Mouse (Mus musculus): ENCODE results near the gene Trim2. TPM values are rescaled to one million over a fixed set of nuclear protein-coding genes. Genes with fewer than 3 reads are reported as not detected.
A peak's percentile ranks its signal among the peaks of the same experiment; 100 is the strongest.

Gene Trim2
- polyA plus RNA-seq, 1 experiment from 2014 or later, result 25.5 TPM

- whole genome bisulfite sequencing, result 92% methylated on average over 9 of the region's 9 CpGs
- Histone ChIP-seq H3K36me3 (peaks cover 10% of the 10 kb centered on the region; the same call in 1 of the 2 replicates), H3K27me3 (no peaks in the 10 kb centered on the region), H3K27ac (no peak overlapping the region), H3K4me3 (no peak overlapping the region), H3K9me3 (no peaks in the 10 kb centered on the region), H3K4me1 (peaks cover 4% of the 10 kb centered on the region; the same call in 1 of the 2 replicates), H3K4me2 (no peak overlapping the region), H3K9ac (no peak overlapping the region)
- no peak for ATAC-seq (ENCODE audit: insufficient number of reproducible peaks, insufficient read depth, low FRiP score, low TSS enrichment, low read depth)
Measured at GRCm38 (mm10) chr3:84199516-84199915, 107.2 kb downstream of the Trim2 start.

- WGBS, result 91% methylated on average over 3 of the region's 3 CpGs
- Histone ChIP-seq H3K27ac (no peak overlapping the region), H3K4me2 (no peak overlapping the region), H3K9me3 (no peaks in the 10 kb centered on the region), H3K27me3 (no peaks in the 10 kb centered on the region), H3K9ac (no peak overlapping the region), H3K36me3 (peaks cover 10% of the 10 kb centered on the region; the same call in 1 of the 2 replicates), H3K4me3 (no peak overlapping the region), H3K4me1 (peaks cover 7% of the 10 kb centered on the region; the same call in 1 of the 2 replicates)
- no peak for ATAC-seq (ENCODE audit: insufficient number of reproducible peaks, insufficient read depth, low FRiP score, low TSS enrichment, low read depth)
Measured at GRCm38 (mm10) chr3:84198229-84198628, 108.4 kb downstream of the Trim2 start.

- peaks cover 22% of the 10 kb centered on the region; the same call in 1 of the 2 replicates for H3K4me1 ChIP-seq
Measured at GRCm38 (mm10) chr3:84193881-84194280, 112.8 kb downstream of the Trim2 start.

GRCm38 (mm10) chr3:84191141-84191881, 115.4 kb downstream of the Trim2 start:
- Histone ChIP-seq H3K4me1 (peaks cover 22% of the 10 kb centered on the region; the same call in 1 of the 2 replicates), H3K36me3 (peaks cover 18% of the 10 kb centered on the region), H3K4me3 (peak overlapping the region; percentile 35), H3K27ac (peak overlapping the region; percentile 48), H3K4me2 (peak overlapping the region; percentile 57), H3K27me3 (peaks cover 17% of the 10 kb centered on the region), H3K9ac (peak overlapping the region; percentile 49), H3K9me3 (no peaks in the 10 kb centered on the region)
- no peak for ATAC-seq (ENCODE audit: insufficient number of reproducible peaks, insufficient read depth, low FRiP score, low TSS enrichment, low read depth)
- WGBS, result 34% methylated on average over 21 of the region's 21 CpGs

More at GRCm38 (mm10) chr3:84193881-84194280, 112.8 kb downstream of the Trim2 start:
- Histone ChIP-seq H3K36me3 (peaks cover 21% of the 10 kb centered on the region), H3K27me3 (peaks cover 17% of the 10 kb centered on the region), H3K27ac (no peak overlapping the region), H3K9ac (no peak overlapping the region), H3K9me3 (no peaks in the 10 kb centered on the region), H3K4me2 (no peak overlapping the region), H3K4me3 (no peak overlapping the region)
- no peak for ATAC-seq (ENCODE audit: insufficient number of reproducible peaks, insufficient read depth, low FRiP score, low TSS enrichment, low read depth)
- WGBS, result 50% methylated on average over 4 of the region's 4 CpGs

- H3K4me2 ChIP-seq, result peak overlapping the region; percentile 57
- peaks cover 17% of the 10 kb centered on the region for H3K27me3 ChIP-seq
- peak overlapping the region; percentile 58 for H3K9ac ChIP-seq
- H3K36me3 ChIP-seq, result peaks cover 18% of the 10 kb centered on the region
- H3K9me3 ChIP-seq, result no peaks in the 10 kb centered on the region
- H3K27ac ChIP-seq, result peak overlapping the region; percentile 48
- 16% methylated on average over 41 of the region's 41 CpGs for WGBS
- ATAC-seq (ENCODE audit: insufficient number of reproducible peaks, insufficient read depth, low FRiP score, low TSS enrichment, low read depth), result no peak
- peak overlapping the region; percentile 35 for H3K4me3 ChIP-seq
- peaks cover 22% of the 10 kb centered on the region; the same call in 1 of the 2 replicates for H3K4me1 ChIP-seq
Measured at GRCm38 (mm10) chr3:84190513-84191061, 116.1 kb downstream of the Trim2 start.

GRCm38 (mm10) chr3:84189629-84190173, 117.0 kb downstream of the Trim2 start:
- 45% methylated on average over 10 of the region's 10 CpGs for WGBS
- no peak for ATAC-seq (ENCODE audit: insufficient number of reproducible peaks, insufficient read depth, low FRiP score, low TSS enrichment, low read depth)
- H3K27ac ChIP-seq, result 0 out of 2 replicates have a peak overlapping the region, but pooled peaks have one; percentile 28
- peak overlapping the region; percentile 57 for H3K4me2 ChIP-seq
- H3K4me3 ChIP-seq, result peak overlapping the region; percentile 35
- H3K4me1 ChIP-seq, result peaks cover 22% of the 10 kb centered on the region; the same call in 1 of the 2 replicates
- H3K9me3 ChIP-seq, result no peaks in the 10 kb centered on the region
- peaks cover 18% of the 10 kb centered on the region for H3K36me3 ChIP-seq
- no peak overlapping the region for H3K9ac ChIP-seq
- H3K27me3 ChIP-seq, result peaks cover 17% of the 10 kb centered on the region

GRCm38 (mm10) chr3:84181717-84182116, 125.0 kb downstream of the Trim2 start:
- ATAC-seq (ENCODE audit: insufficient number of reproducible peaks, insufficient read depth, low FRiP score, low TSS enrichment, low read depth), result no peak

GRCm38 (mm10) chr3:84181102-84181501, 125.6 kb downstream of the Trim2 start:
- WGBS, result 34% methylated on average over 8 of the region's 8 CpGs
- peaks cover 13% of the 10 kb centered on the region; the same call in 1 of the 2 replicates for H3K36me3 ChIP-seq
- H3K4me2 ChIP-seq, result no peak overlapping the region
- H3K9ac ChIP-seq, result no peak overlapping the region
- no peaks in the 10 kb centered on the region for H3K27me3 ChIP-seq
- no peak overlapping the region for H3K27ac ChIP-seq
- H3K4me1 ChIP-seq, result no peaks in the 10 kb centered on the region
- no peak overlapping the region for H3K4me3 ChIP-seq
- H3K9me3 ChIP-seq, result no peaks in the 10 kb centered on the region
- ATAC-seq (ENCODE audit: insufficient number of reproducible peaks, insufficient read depth, low FRiP score, low TSS enrichment, low read depth), result no peak

More at GRCm38 (mm10) chr3:84181717-84182116, 125.0 kb downstream of the Trim2 start:
- Histone ChIP-seq H3K27ac (no peak overlapping the region), H3K4me3 (no peak overlapping the region), H3K27me3 (no peaks in the 10 kb centered on the region), H3K4me1 (no peaks in the 10 kb centered on the region), H3K4me2 (no peak overlapping the region), H3K36me3 (peaks cover 8% of the 10 kb centered on the region; the same call in 1 of the 2 replicates), H3K9me3 (no peaks in the 10 kb centered on the region), H3K9ac (no peak overlapping the region)
- 44% methylated on average over 4 of the region's 4 CpGs for WGBS

GRCm38 (mm10) chr3:84180304-84180703, 126.4 kb downstream of the Trim2 start:
- no peaks in the 10 kb centered on the region for H3K9me3 ChIP-seq
- H3K4me2 ChIP-seq, result no peak overlapping the region
- H3K9ac ChIP-seq, result no peak overlapping the region
- H3K27me3 ChIP-seq, result no peaks in the 10 kb centered on the region
- WGBS, result 70% methylated on average over 2 of the region's 2 CpGs
- no peak overlapping the region for H3K4me3 ChIP-seq
- ATAC-seq (ENCODE audit: insufficient number of reproducible peaks, insufficient read depth, low FRiP score, low TSS enrichment, low read depth), result no peak
- H3K4me1 ChIP-seq, result no peaks in the 10 kb centered on the region
- no peak overlapping the region for H3K27ac ChIP-seq
- peaks cover 13% of the 10 kb centered on the region; the same call in 1 of the 2 replicates for H3K36me3 ChIP-seq

- Histone ChIP-seq H3K4me1 (no peaks in the 10 kb centered on the region), H3K36me3 (peaks cover 8% of the 10 kb centered on the region), H3K4me2 (no peak overlapping the region), H3K9me3 (no peaks in the 10 kb centered on the region), H3K27ac (no peak overlapping the region), H3K27me3 (no peaks in the 10 kb centered on the region), H3K4me3 (no peak overlapping the region), H3K9ac (no peak overlapping the region)
- 72% methylated on average over 2 of the region's 2 CpGs for WGBS
- ATAC-seq (ENCODE audit: insufficient number of reproducible peaks, insufficient read depth, low FRiP score, low TSS enrichment, low read depth), result no peak
Measured at GRCm38 (mm10) chr3:84177834-84178233, 128.8 kb downstream of the Trim2 start.

GRCm38 (mm10) chr3:84175337-84176315, 131.1 kb downstream of the Trim2 start:
- WGBS, result 58% methylated on average over 7 of the region's 7 CpGs
- ATAC-seq (ENCODE audit: insufficient number of reproducible peaks, insufficient read depth, low FRiP score, low TSS enrichment, low read depth), result no peak
- no peak overlapping the region for H3K27ac ChIP-seq
- no peaks in the 10 kb centered on the region for H3K4me1 ChIP-seq
- H3K9ac ChIP-seq, result no peak overlapping the region
- peaks cover 19% of the 10 kb centered on the region for H3K36me3 ChIP-seq
- H3K27me3 ChIP-seq, result no peaks in the 10 kb centered on the region
- no peak overlapping the region for H3K4me2 ChIP-seq
- H3K4me3 ChIP-seq, result no peak overlapping the region
- no peaks in the 10 kb centered on the region for H3K9me3 ChIP-seq

Data from embryonic facial prominence, embryonic 13.5 days (tissue).